ENCODE assay signal across 28 mouse cellular contexts in the genomic region with DNA sequence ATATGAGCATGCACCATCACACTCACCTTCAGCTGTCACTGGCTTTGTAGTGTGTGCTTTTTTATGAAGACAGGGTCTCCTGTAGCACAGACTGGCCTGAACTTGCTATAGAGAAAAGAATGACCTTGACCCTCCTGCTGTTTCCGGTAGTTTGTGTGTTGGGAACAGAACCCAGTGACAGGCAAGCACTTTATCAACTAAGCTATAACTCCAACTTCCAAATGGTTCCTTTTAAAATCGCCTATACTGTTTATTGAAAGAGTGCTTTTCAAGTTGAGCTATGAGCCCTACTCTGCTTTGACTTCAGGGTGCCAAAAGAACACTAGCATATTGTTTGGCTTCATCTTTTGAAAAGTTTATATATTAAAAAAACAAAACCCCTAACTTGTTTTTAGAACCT. TPM values are rescaled to one million over a fixed set of nuclear protein-coding genes. Genes with fewer than 3 reads are reported as not detected.
DNase-seq lines count a peak whose midpoint lies in the region; ATAC-seq and TF ChIP-seq lines count a peak whose summit lies in the region.
"Had no signal": no experiment of that assay in that cellular context is flagged by ENCODE, and none has a peak within 500 bp of the region (broad histone marks: within the 10 kb centered on the region; RNA-seq: fewer than 3 reads in every experiment).

No protein-coding gene starts in this region.

- TF ChIP-seq EP300 in lung, postnatal 0 days (IDR thresholded peaks at IDR 0.05), result no peak
- no peak for TF ChIP-seq EP300 in liver, postnatal 0 days (IDR thresholded peaks at IDR 0.05; ENCODE audit: low read depth)

- H3K27me3 ChIP-seq in heart, embryonic 13.5 days (replicated peaks), result no peaks in the 10 kb centered on the region
- H3K27me3 ChIP-seq in liver, adult 2 months (ENCODE audit: control insufficient read depth, insufficient read depth, low read length), result no peaks in the 10 kb centered on the region
- no peaks in the 10 kb centered on the region for H3K27me3 ChIP-seq in liver, embryonic 11.5 days (replicated peaks; ENCODE audit: control insufficient read depth, insufficient read depth, low read length)
- no peaks in the 10 kb centered on the region for H3K27me3 ChIP-seq in lung, postnatal 0 days (replicated peaks; ENCODE audit: insufficient read depth, low read length)
- H3K27me3 ChIP-seq in liver, postnatal 0 days (ENCODE audit: insufficient read depth, low read length), result no peaks in the 10 kb centered on the region
- H3K27me3 ChIP-seq: embryonic facial prominence, embryonic 13.5 days; forebrain, embryonic 12.5 days; hindbrain, embryonic 13.5 days; limb, embryonic 13.5 days; midbrain, embryonic 15.5 days; Patski had no signal

- H3K27ac ChIP-seq in heart, embryonic 13.5 days (replicated peaks), result peak overlapping the region; percentile 20
- H3K27ac ChIP-seq in liver, adult 2 months (replicated peaks; ENCODE audit: insufficient read depth, low read depth, low read length), result peak overlapping the region; percentile 98
- H3K27ac ChIP-seq in liver, embryonic 11.5 days (ENCODE audit: low read depth, low read length), result no peak overlapping the region
- no peak overlapping the region for H3K27ac ChIP-seq in lung, postnatal 0 days (ENCODE audit: low read length)
- H3K27ac ChIP-seq in liver, postnatal 0 days (ENCODE audit: low read depth), result peak overlapping the region; percentile 82
- H3K27ac ChIP-seq: embryonic facial prominence, embryonic 13.5 days; forebrain, embryonic 12.5 days; heart, embryonic 10.5 days; hindbrain, embryonic 13.5 days; limb, embryonic 13.5 days; midbrain, embryonic 15.5 days had no signal

- peaks cover 18% of the 10 kb centered on the region for H3K4me1 ChIP-seq in heart, embryonic 13.5 days
- peaks cover 22% of the 10 kb centered on the region for H3K4me1 ChIP-seq in liver, adult 2 months (ENCODE audit: control insufficient read depth, insufficient read depth, low read length)
- 0 out of 2 replicates have a peak, but pooled peaks cover 3% of the 10 kb centered on the region for H3K4me1 ChIP-seq in liver, embryonic 11.5 days (replicated peaks; ENCODE audit: control insufficient read depth, insufficient read depth, low read length)
- no peaks in the 10 kb centered on the region for H3K4me1 ChIP-seq in lung, postnatal 0 days (ENCODE audit: insufficient read depth, low read depth, low read length)
- H3K4me1 ChIP-seq in liver, postnatal 0 days (ENCODE audit: insufficient read depth), result peaks cover 19% of the 10 kb centered on the region
- H3K4me1 ChIP-seq: forebrain, embryonic 12.5 days; hindbrain, embryonic 13.5 days had no signal

- no peak for TF ChIP-seq POLR2A in liver, adult 2 months (IDR thresholded peaks at IDR 0.05; ENCODE audit: extremely low read depth, insufficient read depth, low read length)

- no peak overlapping the region for H3K4me3 ChIP-seq in heart, embryonic 13.5 days
- no peak overlapping the region for H3K4me3 ChIP-seq in liver, adult 2 months (ENCODE audit: insufficient read depth, low read depth, low read length)
- H3K4me3 ChIP-seq in liver, embryonic 11.5 days (ENCODE audit: low read depth, low read length), result no peak overlapping the region
- no peak overlapping the region for H3K4me3 ChIP-seq in lung, postnatal 0 days (ENCODE audit: low read depth, low read length)
- H3K4me3 ChIP-seq in liver, postnatal 0 days (ENCODE audit: low read depth, low read length), result no peak overlapping the region
- H3K4me3 ChIP-seq: embryonic facial prominence, embryonic 13.5 days; erythroblast, embryonic 14.5 days; forebrain, embryonic 12.5 days; heart, embryonic 10.5 days; hindbrain, embryonic 13.5 days; limb, embryonic 13.5 days; megakaryocyte, embryonic 14.5 days; midbrain, embryonic 15.5 days; myocyte had no signal

- ATAC-seq in heart, embryonic 13.5 days (ENCODE audit: extremely low read depth, insufficient number of reproducible peaks, low FRiP score, low TSS enrichment), result no peak
- ATAC-seq in liver, embryonic 11.5 days (replicated peaks; ENCODE audit: low FRiP score), result no peak
- ATAC-seq in lung, postnatal 0 days, result no peak
- peak; percentile 18; the same call in 1 of the 2 replicates for ATAC-seq in liver, postnatal 0 days
- ATAC-seq: midbrain, embryonic 15.5 days; Patski had no signal

- no peak overlapping the region for H3K4me2 ChIP-seq in heart, embryonic 13.5 days
- H3K4me2 ChIP-seq in liver, embryonic 11.5 days, result no peak overlapping the region
- H3K4me2 ChIP-seq in lung, postnatal 0 days (replicated peaks; ENCODE audit: low read depth, low read length), result no peak overlapping the region
- H3K4me2 ChIP-seq in liver, postnatal 0 days (ENCODE audit: low read depth, low read length), result no peak overlapping the region
- H3K4me2 ChIP-seq: embryonic facial prominence, embryonic 13.5 days; forebrain, embryonic 12.5 days; hindbrain, embryonic 13.5 days; limb, embryonic 13.5 days; midbrain, embryonic 15.5 days had no signal

- intact Hi-C loops in heart, postnatal 14 days (cut with DNase I), result no loop called here

- H3K36me3 ChIP-seq in heart, embryonic 13.5 days, result peaks cover 17% of the 10 kb centered on the region
- no peaks in the 10 kb centered on the region for H3K36me3 ChIP-seq in liver, adult 2 months (ENCODE audit: control insufficient read depth, insufficient read depth, low read length)
- peaks cover under 1% of the 10 kb centered on the region; the same call in 1 of the 2 replicates for H3K36me3 ChIP-seq in liver, embryonic 11.5 days (ENCODE audit: control insufficient read depth, insufficient read depth, low read length)
- no peaks in the 10 kb centered on the region for H3K36me3 ChIP-seq in lung, postnatal 0 days (ENCODE audit: insufficient read depth, low read length)
- no peaks in the 10 kb centered on the region; the same call in 1 of the 2 replicates for H3K36me3 ChIP-seq in liver, postnatal 0 days (replicated peaks; ENCODE audit: insufficient read depth, low read length)

- H3K9ac ChIP-seq in heart, embryonic 13.5 days, result no peak overlapping the region
- H3K9ac ChIP-seq in liver, adult 2 months (ENCODE audit: low read depth, low read length), result no peak overlapping the region
- no peak overlapping the region for H3K9ac ChIP-seq in liver, embryonic 11.5 days (ENCODE audit: low read depth, low read length)
- no peak overlapping the region for H3K9ac ChIP-seq in lung, postnatal 0 days (replicated peaks; ENCODE audit: low read depth)
- no peak overlapping the region for H3K9ac ChIP-seq in liver, postnatal 0 days (replicated peaks)
- H3K9ac ChIP-seq: embryonic facial prominence, embryonic 13.5 days; forebrain, embryonic 12.5 days; hindbrain, embryonic 13.5 days; limb, embryonic 13.5 days; midbrain, embryonic 15.5 days had no signal

- no peaks in the 10 kb centered on the region for H3K9me3 ChIP-seq in heart, embryonic 13.5 days
- no peaks in the 10 kb centered on the region for H3K9me3 ChIP-seq in liver, embryonic 11.5 days (ENCODE audit: control insufficient read depth, low read length)
- H3K9me3 ChIP-seq in lung, postnatal 0 days (ENCODE audit: low read length), result no peaks in the 10 kb centered on the region
- H3K9me3 ChIP-seq in liver, postnatal 0 days (ENCODE audit: low read length), result no peaks in the 10 kb centered on the region
- H3K9me3 ChIP-seq: embryonic facial prominence, embryonic 13.5 days; forebrain, embryonic 12.5 days; heart, embryonic 10.5 days; hindbrain, embryonic 13.5 days; limb, embryonic 13.5 days; megakaryocyte, embryonic 14.5 days; midbrain, embryonic 15.5 days had no signal

- no peak for TF ChIP-seq CTCF in liver, adult 2 months (IDR thresholded peaks at IDR 0.05; ENCODE audit: low read depth, low read length)
- TF ChIP-seq CTCF in lung, postnatal 0 days (IDR thresholded peaks at IDR 0.05), result no peak
- no peak for TF ChIP-seq CTCF in liver, postnatal 0 days (IDR thresholded peaks at IDR 0.05; ENCODE audit: low read depth)

- 23% methylated on average over 2 of the region's 2 CpGs for WGBS in heart, embryonic 13.5 days
- 14% methylated on average over 2 of the region's 2 CpGs for WGBS in liver, adult 2 months
- WGBS in liver, embryonic 11.5 days, result 54% methylated on average over 2 of the region's 2 CpGs
- whole genome bisulfite sequencing in lung, postnatal 0 days, result 37% methylated on average over 2 of the region's 2 CpGs
- 47% methylated on average over 2 of the region's 2 CpGs for WGBS in liver, postnatal 0 days (ENCODE audit: insufficient replicate concordance)

- DNase-seq in heart, postnatal 14 days, result no peak
- DNase-seq in liver, adult 2 months (ENCODE audit: extremely low read depth, low read depth, low spot score), result peak; percentile 60
- DNase-seq in liver, embryonic 11.5 days (ENCODE audit: low spot score), result no peak
- DNase-seq in lung, postnatal 0 days (ENCODE audit: low spot score), result peak; percentile 18
- DNase-seq in lung, postnatal 4 days, result no peak
- no peak for DNase-seq in liver, postnatal 0 days
- DNase-seq in Muller cell, postnatal 12 days (ENCODE audit: inconsistent ontology term), result no peak
- DNase-seq: adrenal gland, postnatal 36 days; cerebellum, adult 11 months; cerebellum, adult 9-11 months; heart, postnatal 36 days; kidney, adult 8-10 months; kidney, postnatal 25 days; lung, postnatal 14 days; right cerebral cortex, adult 18-20 months; thymus, adult 2 months; thymus, postnatal 4 days had no signal

- peaks cover 3% of the 10 kb centered on the region; the same call in 1 of the 2 replicates for H3K79me2 ChIP-seq in liver, adult 2 months (ENCODE audit: control insufficient read depth, insufficient read depth, low read length)

RNA-seq across cellular contexts. Expression of a gene that starts 24.6 kb away (rescaled TPM):
- 21.2 and 23.2 TPM in 2 replicates for polyA plus RNA-seq in heart, embryonic 13.5 days (2015; fragmentation: Nextera tagmentation; extraction: Ambion mirVana)
- 10 to 100 TPM; 34.9 to 35.3 TPM for total RNA-seq in heart, postnatal 14 days (2021)
- total RNA-seq in liver, adult 2 months (2014; rRNA removed), result 9.2 and 11.7 TPM in 2 replicates
- polyA plus RNA-seq in liver, adult 2 months (2012; rRNA removed), result 6.4 and 6.5 TPM in 2 replicates
- 18.9 and 19.7 TPM in 2 replicates for polyA plus RNA-seq in liver, embryonic 11.5 days (2014; fragmentation: Nextera tagmentation; extraction: Ambion mirVana)
- 14.3 and 17.7 TPM in 2 replicates for polyA plus RNA-seq in lung, postnatal 0 days (2015; fragmentation: Nextera tagmentation; extraction: Ambion mirVana)
- 8.6 TPM in 2 replicates for polyA plus RNA-seq in liver, postnatal 0 days (2015; fragmentation: Nextera tagmentation; extraction: Ambion mirVana)

RNA-seq across cellular contexts. Expression of a gene that starts 24.8 kb away (rescaled TPM):
- polyA plus RNA-seq in heart, embryonic 13.5 days (2015; fragmentation: Nextera tagmentation; extraction: Ambion mirVana), result 2.1 and 2.2 TPM in 2 replicates
- total RNA-seq in heart, postnatal 14 days (2021), result 1 to 10 TPM; 6.9 to 7.3 TPM
- 17.2 and 17.8 TPM in 2 replicates for total RNA-seq in liver, adult 2 months (2014; rRNA removed)
- 4.2 and 4.7 TPM in 2 replicates for polyA plus RNA-seq in liver, adult 2 months (2012; rRNA removed)
- polyA plus RNA-seq in liver, embryonic 11.5 days (2014; fragmentation: Nextera tagmentation; extraction: Ambion mirVana), result 5.5 and 6.4 TPM in 2 replicates
- polyA plus RNA-seq in lung, postnatal 0 days (2015; fragmentation: Nextera tagmentation; extraction: Ambion mirVana), result 3.2 and 4.1 TPM in 2 replicates
- 2.4 TPM in 2 replicates for polyA plus RNA-seq in liver, postnatal 0 days (2015; fragmentation: Nextera tagmentation; extraction: Ambion mirVana)

Comparison
In these comparisons a context has a peak if more than half of its experiments do, and no peak if none do; other contexts are left out.
1. H3K27ac ChIP-seq: peak in heart, embryonic 13.5 days (single experiment), liver, adult 2 months (single experiment) and liver, postnatal 0 days (single experiment); none in liver, embryonic 11.5 days (single experiment) and lung, postnatal 0 days (single experiment).
2. DNase-seq: peak in liver, adult 2 months (single experiment) and lung, postnatal 0 days (single experiment); none in heart, postnatal 14 days (0 of 2), liver, embryonic 11.5 days (single experiment), lung, postnatal 4 days (0 of 2), liver, postnatal 0 days (single experiment) and Muller cell, postnatal 12 days (single experiment).